Mouse (Mus musculus) liver, adult 2 months (tissue): ENCODE measurements around the gene Eif2b1. TPM values are rescaled to one million over a fixed set of nuclear protein-coding genes. Genes with fewer than 3 reads are reported as not detected.
A peak's percentile ranks its signal among the peaks of the same experiment; 100 is the strongest.

Source experiments
- DNase-seq: peaks from one replicate; pipeline ENCODE4 v3.0.0-alpha.2; 2011; ENCODE audit warnings: low read depth, low spot score; ENCODE audit errors: extremely low read depth
- H3K27ac ChIP-seq: fragments of 200-500 bp; replicated peaks from 2 replicates; pipeline ENCODE4 v1.5.1; 2012; ENCODE audit warnings: low read depth, mild to moderate bottlenecking, control low read depth, inconsistent platforms, low read length; ENCODE audit not compliant: insufficient read depth
- H3K27me3 ChIP-seq: fragments of 200-500 bp; 2 replicates; pipeline ENCODE4 v1.6.1; 2012; ENCODE audit warnings: mild to moderate bottlenecking, moderate library complexity, low read length, inconsistent platforms; ENCODE audit not compliant: control insufficient read depth, insufficient read depth
- H3K36me3 ChIP-seq: fragments of 200-500 bp; 2 replicates; pipeline ENCODE4 v1.6.1; 2012; ENCODE audit warnings: low read length, inconsistent platforms; ENCODE audit not compliant: control insufficient read depth, insufficient read depth
- H3K4me1 ChIP-seq: fragments of 200-500 bp; 2 replicates; pipeline ENCODE4 v1.6.1; 2011; ENCODE audit warnings: low read length; ENCODE audit not compliant: control insufficient read depth, insufficient read depth
- H3K4me3 ChIP-seq: fragments of 200-500 bp; 2 replicates; pipeline ENCODE4 v1.5.1; 2011; ENCODE audit warnings: low read depth, mild to moderate bottlenecking, control low read depth, low read length, moderate library complexity; ENCODE audit not compliant: insufficient read depth
- H3K79me2 ChIP-seq: fragments of 200-500 bp; 2 replicates; pipeline ENCODE4 v1.6.1; 2012; ENCODE audit warnings: inconsistent platforms, mild to moderate bottlenecking, low read length, moderate library complexity; ENCODE audit not compliant: control insufficient read depth, insufficient read depth
- H3K9ac ChIP-seq: fragments of 200-500 bp; 2 replicates; pipeline ENCODE4 v1.6.1; 2012; ENCODE audit warnings: low read depth, mild to moderate bottlenecking, control low read depth, inconsistent platforms, low read length
- CTCF ChIP-seq: fragments of 200-500 bp; IDR thresholded peaks from 2 replicates; pipeline ENCODE4 v1.5.1; 2011; ENCODE audit warnings: low read depth, low read length, control low read depth
- POLR2A ChIP-seq: fragments of 200-500 bp; IDR thresholded peaks from 2 replicates; pipeline ENCODE4 v1.6.1; 2011; ENCODE audit warnings: low read length, control low read depth; ENCODE audit not compliant: insufficient read depth; ENCODE audit errors: extremely low read depth
- WGBS: fragments of 180-500 bp; shearing (Covaris S2); methylation state at CpG from one replicate; pipeline ENCODE4 v1.1.7; 2018; 5-methylcytosine and 5-hydroxymethylcytosine counted together
- polyA plus RNA-seq: library from polyadenylated mRNA; depleted of rRNA; stranded (reverse); fragments of >200 nt; gene quantifications from 2 replicates; pipeline ENCODE4 v1.2.3, GENCODE M21; 2012
- total RNA-seq: library from RNA; depleted of rRNA; stranded (reverse); fragments of >200 nt; gene quantifications from 2 replicates; pipeline ENCODE4 v1.2.3, GENCODE M21; 2014

Gene Eif2b1
- total and polyA plus RNA-seq, 2 experiments = 10.5 to 13.2 TPM

DNA sequence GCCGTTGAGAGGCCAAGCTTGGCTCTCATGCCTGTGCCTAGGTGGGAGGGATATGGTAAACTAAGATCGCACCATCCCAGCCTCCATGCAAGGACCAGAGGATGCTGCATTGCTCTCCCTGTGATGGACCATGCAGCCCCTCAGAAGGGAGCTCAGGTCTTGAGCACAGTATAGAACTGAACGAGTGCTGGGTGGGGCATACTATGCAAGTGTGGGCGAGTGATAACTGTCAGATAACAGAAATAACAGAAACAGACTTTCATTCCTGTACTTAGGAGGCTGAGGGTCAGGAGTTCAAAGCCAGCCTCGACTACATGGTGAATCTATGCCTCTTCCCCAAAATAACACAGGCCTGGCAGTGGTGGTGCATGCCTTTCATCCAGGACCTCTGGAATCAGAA lies 43.9 kb downstream of the Eif2b1 start:
- TF ChIP-seq POLR2A (no peak), CTCF (no peak)
- Histone ChIP-seq H3K4me1 (peaks cover 4% of the 10 kb centered on the region; the same call in 1 of the 2 replicates), H3K79me2 (no peaks in the 10 kb centered on the region), H3K27me3 (no peaks in the 10 kb centered on the region), H3K4me3 (no peak overlapping the region), H3K9ac (no peak overlapping the region), H3K36me3 (no peaks in the 10 kb centered on the region), H3K27ac (no peak overlapping the region)
- no peak for DNase-seq
- WGBS = 64% methylated on average over 5 of the region's 5 CpGs

DNA sequence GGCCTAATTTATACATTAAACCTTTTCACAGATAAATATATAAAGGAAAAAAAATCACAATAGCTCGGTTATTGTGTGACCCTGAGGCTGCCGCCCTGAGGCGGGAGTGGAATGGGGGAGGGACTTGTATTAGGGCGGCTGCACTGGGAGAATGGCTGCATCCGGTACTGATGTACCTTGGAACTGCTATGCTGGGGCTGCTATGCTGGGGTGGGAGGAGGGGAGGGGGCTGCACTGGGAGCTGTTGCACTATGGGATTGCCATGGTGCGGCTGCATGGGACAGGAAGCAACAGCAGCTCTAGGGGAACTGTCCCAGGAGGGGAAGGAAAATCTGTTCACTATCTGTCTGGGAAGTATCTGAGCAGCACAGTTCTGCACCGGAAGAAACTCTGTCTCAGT lies 46.5 kb downstream of the Eif2b1 start:
- TF ChIP-seq POLR2A = no peak
- TF ChIP-seq CTCF = no peak
- H3K4me3 ChIP-seq = no peak overlapping the region
- no peaks in the 10 kb centered on the region for H3K27me3 ChIP-seq
- no peak overlapping the region for H3K27ac ChIP-seq
- no peak overlapping the region for H3K9ac ChIP-seq
- 65% methylated on average over 7 of the region's 7 CpGs for WGBS
- H3K4me1 ChIP-seq = peaks cover 4% of the 10 kb centered on the region; the same call in 1 of the 2 replicates
- no peak for DNase-seq
- H3K79me2 ChIP-seq = no peaks in the 10 kb centered on the region
- no peaks in the 10 kb centered on the region for H3K36me3 ChIP-seq

DNA sequence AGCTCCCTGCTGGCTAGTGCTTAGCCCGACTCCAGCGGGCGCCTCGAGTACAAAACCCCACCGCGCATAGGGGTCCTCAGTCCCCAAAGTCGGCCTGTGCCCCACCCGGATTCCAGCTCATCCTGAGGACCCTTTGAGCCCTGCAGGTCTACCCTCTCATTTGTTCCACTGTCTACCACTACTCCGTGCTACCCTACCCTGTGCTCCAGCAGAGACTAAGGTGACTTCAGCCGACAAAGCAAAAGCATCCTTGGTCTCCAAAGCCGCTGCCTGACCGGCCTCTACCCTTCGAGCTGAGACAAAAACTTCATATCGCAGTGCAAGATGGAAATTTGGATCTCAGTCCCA lies 47.4 kb downstream of the Eif2b1 start:
- Histone ChIP-seq H3K79me2 (no peaks in the 10 kb centered on the region), H3K9ac (peak overlapping the region; percentile 81), H3K4me1 (peaks cover 4% of the 10 kb centered on the region; the same call in 1 of the 2 replicates), H3K27ac (0 out of 2 replicates have a peak overlapping the region, but pooled peaks have one; percentile 5), H3K27me3 (no peaks in the 10 kb centered on the region), H3K4me3 (peak overlapping the region; percentile 68), H3K36me3 (no peaks in the 10 kb centered on the region)
- DNase-seq = no peak
- 28% methylated on average over 14 of the region's 14 CpGs for WGBS
- TF ChIP-seq POLR2A (no peak), CTCF (no peak)

DNA sequence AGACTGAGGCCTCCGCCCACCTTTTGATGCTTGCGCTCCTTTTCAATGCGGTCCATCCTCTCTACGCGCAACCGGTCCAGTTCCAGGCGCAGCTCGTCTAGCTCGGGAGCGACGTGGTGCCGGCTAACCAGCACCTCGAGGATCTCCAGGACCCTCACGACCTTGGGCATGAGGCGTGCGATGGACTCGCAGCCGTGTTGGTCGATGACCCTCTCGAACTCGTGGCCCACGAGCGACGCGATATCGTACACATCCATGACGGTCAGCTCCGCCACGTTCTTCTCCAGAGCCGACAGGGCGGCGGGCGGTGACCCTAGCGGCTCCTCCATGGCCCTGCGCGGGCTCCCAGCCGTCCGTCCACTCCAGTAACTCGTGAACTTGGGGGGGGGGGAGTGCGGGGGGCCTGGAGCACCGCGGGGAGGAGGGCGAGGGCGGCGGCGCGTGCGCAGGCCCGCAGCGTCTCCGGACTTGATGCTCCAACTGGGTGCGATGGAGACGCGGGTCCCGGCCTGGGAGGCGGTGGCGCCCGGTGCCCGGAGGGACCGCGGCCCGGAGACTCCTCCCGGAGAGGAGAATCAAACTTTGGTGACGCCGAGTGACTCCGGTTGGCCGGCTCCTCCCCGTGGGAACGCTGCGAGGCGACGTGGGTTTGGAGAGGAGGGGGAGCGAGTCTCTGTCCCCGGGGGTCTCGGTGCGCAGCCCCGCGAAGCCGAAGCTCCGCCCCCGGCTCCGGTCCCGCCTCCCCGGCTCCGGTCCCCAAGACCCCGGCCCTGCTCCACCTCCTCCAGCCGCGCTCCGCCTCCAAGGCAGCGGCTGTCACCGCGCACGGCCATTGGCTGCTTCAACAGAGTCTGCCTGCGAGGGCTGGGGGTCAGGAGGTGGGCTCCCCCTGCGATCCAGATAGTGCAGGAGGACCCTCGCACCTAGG lies 48.0 kb downstream of the Eif2b1 start, which contains the start of gene Rilpl1:
TSS of gene Rilpl1 (minus strand) at position 737 of the 928 bp plus-strand sequence.
- no peaks in the 10 kb centered on the region for H3K36me3 ChIP-seq

DNA sequence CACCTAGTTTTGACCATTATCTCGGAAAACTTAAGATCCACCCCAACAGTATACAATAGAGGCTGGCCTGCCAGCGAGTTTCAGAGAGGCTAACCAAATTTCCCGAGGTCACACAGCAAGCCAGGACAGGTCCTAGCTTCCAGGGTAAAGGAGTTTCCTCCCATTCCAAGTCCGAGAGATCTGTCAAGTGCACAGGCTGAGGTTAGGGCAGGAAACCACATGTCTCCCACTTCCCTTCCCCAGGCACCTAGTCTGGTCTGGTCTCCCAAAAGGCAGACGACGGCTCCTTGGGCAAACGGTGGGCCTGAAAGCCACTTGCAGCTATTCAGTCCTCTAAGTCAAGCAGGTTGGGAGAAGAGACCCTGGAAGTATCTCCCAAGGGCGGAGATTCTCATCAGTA lies 49.2 kb downstream of the Eif2b1 start:
- peak overlapping the region; percentile 41 for H3K27ac ChIP-seq
- H3K4me3 ChIP-seq = peak overlapping the region; percentile 2
- H3K36me3 ChIP-seq = no peaks in the 10 kb centered on the region
- H3K4me1 ChIP-seq = peaks cover 4% of the 10 kb centered on the region; the same call in 1 of the 2 replicates
- H3K79me2 ChIP-seq = 0 out of 2 replicates have a peak, but pooled peaks cover 4% of the 10 kb centered on the region
- TF ChIP-seq CTCF (no peak), POLR2A (no peak)
- H3K9ac ChIP-seq = no peak overlapping the region
- H3K27me3 ChIP-seq = no peaks in the 10 kb centered on the region
- WGBS = 75% methylated on average over 8 of the region's 8 CpGs
- DNase-seq = no peak

More for the DNA sequence above, 48.0 kb downstream of the Eif2b1 start, which contains the start of gene Rilpl1:
- peak within 1 kb of the TSS; percentile 5; the same call in 1 of the 2 replicates for H3K27ac ChIP-seq
- H3K79me2 ChIP-seq = 0 out of 2 replicates have a peak, but pooled peaks cover 4% of the 10 kb centered on the region
- peak within 1 kb of the TSS; percentile 68 for H3K4me3 ChIP-seq
- H3K9ac ChIP-seq = peak within 1 kb of the TSS; percentile 81
- TF ChIP-seq POLR2A (0 out of 2 replicates have a peak, but pooled peaks have one; percentile 6), CTCF (no peak)
- no peaks in the 10 kb centered on the region for H3K27me3 ChIP-seq
- peaks cover 4% of the 10 kb centered on the region; the same call in 1 of the 2 replicates for H3K4me1 ChIP-seq
- 2% methylated on average over 90 of the region's 96 CpGs for WGBS
- no peak for DNase-seq

DNA sequence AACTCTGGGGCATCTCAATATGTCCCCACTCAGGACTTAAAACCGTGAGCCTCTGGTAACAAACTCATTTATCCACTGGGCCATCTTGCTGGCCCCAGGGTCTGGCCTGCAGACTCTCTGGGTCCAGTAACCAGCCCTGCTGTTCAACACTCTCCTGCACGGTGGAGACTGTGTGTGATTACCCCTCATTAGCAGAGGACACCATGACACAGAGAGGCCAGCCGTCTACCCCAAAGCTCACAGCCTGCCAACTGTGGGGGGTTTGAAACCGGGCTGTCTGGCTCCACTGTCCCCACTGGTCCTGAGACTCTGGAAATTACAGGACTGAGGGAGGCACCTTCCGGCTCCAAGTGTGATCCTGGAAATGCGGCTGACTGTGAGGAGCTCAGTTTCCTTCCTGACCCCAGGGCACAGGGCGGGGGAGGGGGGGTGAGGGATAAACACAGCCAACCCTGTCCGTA lies 49.7 kb downstream of the Eif2b1 start:
- peaks cover 4% of the 10 kb centered on the region; the same call in 1 of the 2 replicates for H3K4me1 ChIP-seq
- TF ChIP-seq POLR2A (no peak), CTCF (no peak)
- no peak for DNase-seq
- 72% methylated on average over 8 of the region's 8 CpGs for WGBS
- H3K36me3 ChIP-seq = no peaks in the 10 kb centered on the region
- peak overlapping the region; percentile 41 for H3K27ac ChIP-seq
- H3K9ac ChIP-seq = peak overlapping the region; percentile 19; the same call in 1 of the 2 replicates
- no peaks in the 10 kb centered on the region for H3K27me3 ChIP-seq
- 0 out of 2 replicates have a peak, but pooled peaks cover 4% of the 10 kb centered on the region for H3K79me2 ChIP-seq
- H3K4me3 ChIP-seq = peak overlapping the region; percentile 2
